Mouse (Mus musculus): ENCODE data around the gene Itm2b. TPM values are rescaled to one million over a fixed set of nuclear protein-coding genes. Genes with fewer than 3 reads are reported as not detected.

Itm2b gene
- total and polyA plus RNA-seq, 3 experiments: 190 to 305 (median 254) TPM

DNA sequence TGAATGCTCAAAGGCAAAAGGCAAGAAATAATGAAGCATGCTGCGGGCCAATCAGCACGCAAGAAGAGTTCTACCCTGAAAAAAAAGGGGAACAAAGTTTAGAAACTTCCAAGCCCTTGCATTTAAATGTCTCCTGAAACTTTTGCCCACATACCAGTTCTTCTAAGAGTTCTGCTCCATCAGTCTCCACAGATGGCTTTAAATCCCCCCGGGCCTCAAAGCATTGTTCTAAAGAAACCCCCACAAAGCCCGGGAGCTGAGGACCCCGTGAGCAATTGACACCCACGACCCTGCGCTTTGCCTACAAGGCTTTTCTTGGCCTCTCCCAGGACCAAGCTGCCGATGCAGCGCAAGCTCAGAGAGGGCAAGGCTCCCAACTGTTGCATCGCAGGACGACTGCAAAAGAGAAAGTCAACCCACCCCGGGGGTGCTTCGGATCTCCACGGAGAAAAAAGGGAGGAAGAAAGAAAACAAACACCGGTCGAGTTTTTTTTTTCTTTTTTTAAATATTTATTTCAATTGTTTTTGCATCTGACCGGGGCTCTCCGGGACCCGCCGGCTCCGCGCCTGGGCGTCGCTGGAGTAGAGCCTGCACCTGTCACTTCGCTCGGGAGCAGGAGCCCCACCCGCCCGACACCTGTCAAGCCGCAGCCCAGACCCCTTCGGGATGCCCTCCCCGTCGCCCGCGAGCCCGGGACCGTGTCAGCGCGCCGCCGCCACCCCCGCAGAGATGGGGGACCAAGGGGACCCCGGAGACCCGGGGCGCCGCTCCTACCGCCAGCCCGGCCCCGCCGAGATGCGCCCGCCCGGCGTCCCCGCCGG, 60.2 kb downstream of the Itm2b start:
- peak overlapping the region; percentile 59 for H3K27ac ChIP-seq (ENCODE audit: insufficient read depth, low read depth)
- DNase-seq (ENCODE audit: extremely low read depth): no peak
- in situ Hi-C loops (cut with MboI; ENCODE audit: low pct_ligation_motif_present, low pct_unique_long_range_greater_than_20kb, low sequenced_read_pairs): no loop called here

DNA sequence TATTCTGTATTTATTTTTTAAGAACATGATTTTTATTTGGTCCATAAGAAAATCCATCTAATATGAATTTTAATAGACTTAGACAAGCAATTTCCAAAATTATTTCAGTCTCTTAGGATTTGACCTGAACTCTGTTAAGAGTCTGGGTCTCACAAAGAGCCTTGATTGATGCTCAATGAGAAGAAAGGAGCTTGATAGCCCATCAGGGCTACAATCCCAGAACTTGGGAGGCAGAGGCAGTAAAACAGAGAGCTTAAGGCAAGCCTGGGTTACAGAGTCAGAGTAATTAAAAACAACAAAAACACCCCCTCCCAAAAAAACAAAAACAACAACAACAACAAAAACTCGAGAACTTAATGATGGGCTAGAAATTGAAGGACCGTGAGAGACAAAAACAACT, 61.1 kb downstream of the Itm2b start:
- Histone ChIP-seq H3K4me3 (replicated peaks in 1 of 3; ENCODE audit: low read depth in 2 of 3, low read length in 2 of 3, poor library complexity in 1 of 3) (peak overlapping the region in 2 of 3 experiments; percentile 67 to 80), H3K27ac (ENCODE audit: insufficient read depth, low read depth) (no peak overlapping the region), H3K9me3 (replicated peaks; ENCODE audit: low read length) (no peaks in the 10 kb centered on the region), H3K4me1 (ENCODE audit: control insufficient read depth in 1 of 2, insufficient read depth in 2 of 2) (peaks cover under 1 to 21% of the 10 kb centered on the region in 2 experiments; a peak in 2 of 4 replicates), H3K79me2 (replicated peaks; ENCODE audit: control insufficient read depth, extremely low read depth, insufficient read depth, poor library complexity, severe bottlenecking) (peaks cover 10% of the 10 kb centered on the region), H3K36me3 (replicated peaks in 1 of 2; ENCODE audit: control insufficient read depth in 1 of 2, insufficient read depth in 1 of 2, low read length in 1 of 2) (peaks cover 5 to 8% of the 10 kb centered on the region in 2 experiments), H3K27me3 (replicated peaks) (peaks cover 4% of the 10 kb centered on the region), H3K9ac (ENCODE audit: insufficient read depth, low read depth) (peak overlapping the region; percentile 95; the same call in 1 of the 2 replicates), H3K4me2 (ENCODE audit: insufficient read depth, low read depth, poor library complexity, severe bottlenecking) (peak overlapping the region; percentile 88; the same call in 1 of the 2 replicates)
- dilution Hi-C loops (cut with MboI; ENCODE audit: extremely low pct_ligation_motif_present, extremely low pct_unique_long_range_greater_than_20kb, low sequenced_read_pairs) (no loop called here), in situ Hi-C loops (cut with MboI; ENCODE audit: low pct_ligation_motif_present, low pct_unique_long_range_greater_than_20kb, low sequenced_read_pairs) (no loop called here)
- DNase-seq (ENCODE audit: extremely low read depth): no peak
- TF ChIP-seq MAFK (IDR thresholded peaks at IDR 0.05; ENCODE audit: insufficient replicate concordance, low read length) (no peak), MYC (IDR thresholded peaks at IDR 0.05; ENCODE audit: low read depth, low read length) (no peak), BHLHE40 (IDR thresholded peaks at IDR 0.05; ENCODE audit: low read depth, low read length) (no peak), ETS1 (conservative IDR thresholded peaks at IDR 0.05; ENCODE audit: low read depth, low read length) (no peak), MAZ (IDR thresholded peaks at IDR 0.05; ENCODE audit: low read depth, low read length) (no peak), MXI1 (IDR thresholded peaks at IDR 0.05; ENCODE audit: low read depth, low read length) (no peak), ELF1 (IDR thresholded peaks at IDR 0.05; ENCODE audit: low read depth, low read length) (no peak), E2F4 (IDR thresholded peaks at IDR 0.05; ENCODE audit: insufficient replicate concordance, low read depth, low read length) (no peak), UBTF (IDR thresholded peaks at IDR 0.05; ENCODE audit: low read depth, low read length) (no peak), USF1 (IDR thresholded peaks at IDR 0.05; ENCODE audit: low read depth, low read length) (no peak), RAD21 (IDR thresholded peaks at IDR 0.05; ENCODE audit: low read depth, low read length) (no peak), MEF2A (IDR thresholded peaks at IDR 0.05; ENCODE audit: borderline replicate concordance, low read depth, low read length) (no peak), ZMIZ1 (IDR thresholded peaks at IDR 0.05; ENCODE audit: low read depth, low read length) (no peak), ZNF384 (IDR thresholded peaks at IDR 0.05; ENCODE audit: low read depth, low read length) (no peak)

More for the DNA sequence above, 60.2 kb downstream of the Itm2b start:
- Histone ChIP-seq H3K79me2 (replicated peaks; ENCODE audit: control insufficient read depth, extremely low read depth, insufficient read depth, poor library complexity, severe bottlenecking) (peaks cover 10% of the 10 kb centered on the region), H3K9me3 (replicated peaks; ENCODE audit: low read length) (no peaks in the 10 kb centered on the region), H3K4me1 (ENCODE audit: control insufficient read depth in 1 of 2, insufficient read depth in 2 of 2) (peaks cover 0 to 13% of the 10 kb centered on the region in 2 experiments; a peak in 2 of 4 replicates), H3K4me2 (ENCODE audit: insufficient read depth, low read depth, poor library complexity, severe bottlenecking) (peak overlapping the region; percentile 88), H3K27me3 (replicated peaks) (peaks cover 4% of the 10 kb centered on the region), H3K36me3 (replicated peaks in 1 of 2; ENCODE audit: control insufficient read depth in 1 of 2, insufficient read depth in 1 of 2, low read length in 1 of 2) (peaks cover 5 to 8% of the 10 kb centered on the region in 2 experiments), H3K9ac (ENCODE audit: insufficient read depth, low read depth) (peak overlapping the region; percentile 95), H3K4me3 (replicated peaks in 1 of 3; ENCODE audit: low read depth in 2 of 3, low read length in 2 of 3, poor library complexity in 1 of 3) (peak overlapping the region; percentile 67 to 97 (median 80))
- TF ChIP-seq ZC3H11A (IDR thresholded peaks at IDR 0.05; ENCODE audit: low read depth, low read length) (no peak), ETS1 (conservative IDR thresholded peaks at IDR 0.05; ENCODE audit: low read depth, low read length) (0 out of 2 replicates have a peak, but pooled peaks have one; percentile 12), NRF1 (IDR thresholded peaks at IDR 0.05; ENCODE audit: low read depth, low read length) (peak; percentile 59), ZNF384 (IDR thresholded peaks at IDR 0.05; ENCODE audit: low read depth, low read length) (peak; percentile 83), MAZ (IDR thresholded peaks at IDR 0.05; ENCODE audit: low read depth, low read length) (peak; percentile 29; the same call in 1 of the 2 replicates), SIN3A (IDR thresholded peaks at IDR 0.05; ENCODE audit: low read length) (peak; percentile 44; the same call in 1 of the 2 replicates), MAFK (IDR thresholded peaks at IDR 0.05; ENCODE audit: insufficient replicate concordance, low read length) (no peak)
- dilution Hi-C loops (cut with MboI; ENCODE audit: extremely low pct_ligation_motif_present, extremely low pct_unique_long_range_greater_than_20kb, low sequenced_read_pairs): no loop called here

All from CH12.LX (cell line).